Mouse (Mus musculus) hindbrain, embryonic 15.5 days (tissue): Measurements from ENCODE around the gene Rora. TPM values are rescaled to one million over a fixed set of nuclear protein-coding genes. Genes with fewer than 3 reads are reported as not detected.

Experiments used
- ATAC-seq: fragments of 200-750 bp; cut with Nextera tagmentation; 2 replicates; pipeline ENCODE4 v1.8.0; 2017; ENCODE audit warnings: low read depth, moderate number of reproducible peaks, moderate TSS enrichment; ENCODE audit not compliant: low FRiP score
- H3K27ac ChIP-seq: fragments of 300-500 bp; sonication (generic); replicated peaks from 2 replicates; pipeline ENCODE4 v1.5.1; 2015; ENCODE audit warnings: mild to moderate bottlenecking, inconsistent platforms
- H3K27me3 ChIP-seq: fragments of 300-500 bp; sonication (generic); 2 replicates; pipeline ENCODE4 v1.6.1; 2015; ENCODE audit warnings: control low read depth, inconsistent platforms
- H3K36me3 ChIP-seq: fragments of 300-500 bp; sonication (generic); 2 replicates; pipeline ENCODE4 v1.6.1; 2015; ENCODE audit warnings: control low read depth, inconsistent platforms
- H3K4me1 ChIP-seq: fragments of 300-500 bp; sonication (generic); replicated peaks from 2 replicates; pipeline ENCODE4 v1.6.1; 2015; ENCODE audit warnings: control low read depth, inconsistent platforms
- H3K4me2 ChIP-seq: fragments of 300-500 bp; sonication (generic); 2 replicates; pipeline ENCODE4 v1.6.1; 2015; ENCODE audit warnings: moderate library complexity, mild to moderate bottlenecking, inconsistent platforms
- H3K4me3 ChIP-seq: fragments of 300-500 bp; sonication (generic); 2 replicates; pipeline ENCODE4 v1.5.1; 2015; ENCODE audit warnings: mild to moderate bottlenecking, inconsistent platforms
- H3K9ac ChIP-seq: fragments of 300-500 bp; sonication (generic); 2 replicates; pipeline ENCODE4 v1.6.1; 2015; ENCODE audit warnings: inconsistent platforms
- H3K9me3 ChIP-seq: fragments of 300-500 bp; sonication (generic); 2 replicates; pipeline ENCODE4 v1.6.1; 2016; ENCODE audit warnings: control low read depth, inconsistent platforms
- WGBS: fragments of 180-500 bp; shearing (Covaris S2); methylation state at CpG from one replicate; pipeline ENCODE4 v1.1.7; 2015; 5-methylcytosine and 5-hydroxymethylcytosine counted together
- polyA plus RNA-seq: library from polyadenylated mRNA; unstranded; fragments of >200 nt; fragmentation: Nextera tagmentation; extraction: Ambion mirVana; gene quantifications from 2 replicates; pipeline ENCODE4 v1.2.1, GENCODE M21; 2015

Gene Rora
- polyA plus RNA-seq, 1 experiment from 2014 or later = 48.5 TPM

- Histone ChIP-seq H3K4me3 (no peak overlapping the region), H3K9ac (no peak overlapping the region), H3K36me3 (no peaks in the 10 kb centered on the region), H3K27me3 (no peaks in the 10 kb centered on the region), H3K4me2 (no peak overlapping the region), H3K4me1 (no peaks in the 10 kb centered on the region), H3K27ac (no peak overlapping the region), H3K9me3 (no peaks in the 10 kb centered on the region)
- ATAC-seq = no peak
- 67% methylated on average over 6 of the region's 6 CpGs for WGBS
These were observed 252.8 kb downstream of the Rora start for GRCm38 (mm10) chr9:68906361-68906883.

DNA sequence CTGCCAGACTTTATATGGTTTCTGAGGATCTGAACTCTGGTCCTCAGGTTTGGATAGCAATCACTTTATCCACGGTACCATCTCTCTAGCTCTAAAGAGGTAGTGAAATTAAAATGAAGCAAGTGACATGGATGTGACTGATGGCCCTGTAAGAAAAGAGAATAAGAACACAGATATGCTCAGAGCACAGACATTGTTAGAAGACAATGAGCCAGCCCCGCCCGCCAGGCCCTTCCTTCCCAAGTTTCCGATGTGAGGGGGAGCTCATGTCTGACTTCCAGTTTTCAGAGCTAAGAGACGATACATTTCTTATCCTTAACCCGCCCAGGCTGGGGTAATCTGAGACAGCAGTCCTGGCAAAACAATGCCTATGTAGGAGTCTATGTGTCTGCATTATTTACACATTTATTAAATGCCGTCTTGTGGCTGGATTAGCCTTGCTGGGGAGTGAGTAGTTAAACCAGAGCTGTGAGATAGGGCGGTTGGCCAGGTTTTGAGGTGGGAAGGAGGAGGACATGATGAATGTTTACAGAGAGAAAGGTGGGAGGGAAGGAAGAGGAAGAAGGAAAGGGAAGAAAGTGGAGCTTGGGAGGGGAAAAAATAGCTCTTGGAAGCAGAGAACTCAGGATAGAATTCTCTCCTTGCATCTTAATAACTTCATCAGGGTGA is 259.0 kb downstream of the Rora start:
- H3K36me3 ChIP-seq = no peaks in the 10 kb centered on the region
- ATAC-seq = no peak
- WGBS = 32% methylated on average over 8 of the region's 8 CpGs
- no peak overlapping the region for H3K4me3 ChIP-seq
- no peaks in the 10 kb centered on the region for H3K27me3 ChIP-seq
- peaks cover 19% of the 10 kb centered on the region for H3K4me1 ChIP-seq
- H3K4me2 ChIP-seq = no peak overlapping the region
- no peak overlapping the region for H3K27ac ChIP-seq
- H3K9me3 ChIP-seq = no peaks in the 10 kb centered on the region
- H3K9ac ChIP-seq = no peak overlapping the region

GRCm38 (mm10) chr9:68913191-68913697 is 259.7 kb downstream of the Rora start:
- H3K27me3 ChIP-seq = no peaks in the 10 kb centered on the region
- no peak overlapping the region for H3K4me2 ChIP-seq
- no peaks in the 10 kb centered on the region for H3K9me3 ChIP-seq
- WGBS = 53% methylated on average over 10 of the region's 10 CpGs
- H3K4me1 ChIP-seq = peaks cover 19% of the 10 kb centered on the region
- H3K4me3 ChIP-seq = no peak overlapping the region
- H3K9ac ChIP-seq = no peak overlapping the region
- H3K27ac ChIP-seq = no peak overlapping the region
- no peak for ATAC-seq
- H3K36me3 ChIP-seq = no peaks in the 10 kb centered on the region

GRCm38 (mm10) chr9:68914541-68915275 is 261.1 kb downstream of the Rora start:
- Histone ChIP-seq H3K9ac (no peak overlapping the region), H3K36me3 (no peaks in the 10 kb centered on the region), H3K9me3 (no peaks in the 10 kb centered on the region), H3K4me3 (no peak overlapping the region), H3K4me1 (peaks cover 19% of the 10 kb centered on the region), H3K27ac (no peak overlapping the region), H3K4me2 (no peak overlapping the region), H3K27me3 (no peaks in the 10 kb centered on the region)
- no peak for ATAC-seq
- WGBS = 94% methylated on average over 4 of the region's 4 CpGs

DNA sequence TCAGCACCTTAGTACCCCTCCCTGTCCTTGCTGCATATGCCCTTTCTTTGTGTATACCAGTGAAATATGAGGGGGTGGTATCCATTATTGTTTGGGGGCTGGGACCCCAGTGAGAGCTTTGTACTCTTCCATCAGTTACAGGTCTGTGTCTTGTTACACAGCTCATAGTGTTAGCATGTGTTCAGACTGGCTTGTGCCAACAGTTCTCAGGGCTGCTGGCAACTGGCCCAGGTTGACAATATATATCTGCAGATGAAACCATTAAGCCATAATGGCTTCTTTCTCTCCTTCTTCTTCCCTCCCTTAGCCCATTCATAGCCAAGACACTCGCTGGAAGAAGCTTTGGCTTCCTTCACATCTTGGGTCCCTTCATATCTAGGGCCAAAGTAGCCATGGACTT is 263.2 kb downstream of the Rora start:
- H3K9ac ChIP-seq = no peak overlapping the region
- peaks cover 19% of the 10 kb centered on the region for H3K4me1 ChIP-seq
- H3K4me3 ChIP-seq = no peak overlapping the region
- H3K27ac ChIP-seq = no peak overlapping the region
- H3K36me3 ChIP-seq = no peaks in the 10 kb centered on the region
- H3K4me2 ChIP-seq = no peak overlapping the region
- 54% methylated on average over 1 of the region's 1 CpGs for WGBS
- H3K9me3 ChIP-seq = no peaks in the 10 kb centered on the region
- no peak for ATAC-seq
- no peaks in the 10 kb centered on the region for H3K27me3 ChIP-seq

DNA sequence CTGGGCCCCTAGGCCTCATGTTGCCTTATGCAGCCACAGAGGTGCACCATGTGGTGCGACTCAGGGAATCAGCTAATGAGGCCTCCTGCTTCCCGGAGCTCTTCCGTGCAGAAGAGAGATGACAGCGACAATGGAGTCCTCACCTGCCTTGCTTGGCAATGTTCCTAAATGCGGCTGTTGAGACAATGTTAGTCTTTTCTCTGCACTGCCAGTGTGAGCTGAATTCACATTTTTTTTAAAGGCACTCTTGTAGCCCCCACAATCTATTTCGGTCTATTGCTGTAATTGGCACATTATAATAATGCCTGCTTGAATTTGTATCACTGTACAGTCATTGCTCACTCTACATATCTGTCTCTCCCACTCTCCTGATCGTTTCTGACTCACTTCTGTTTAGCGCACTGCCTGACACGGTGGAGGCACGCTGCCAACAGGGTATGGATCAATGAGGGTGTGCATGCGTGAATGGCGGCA is 269.6 kb downstream of the Rora start:
- H3K36me3 ChIP-seq = no peaks in the 10 kb centered on the region
- no peaks in the 10 kb centered on the region for H3K4me1 ChIP-seq
- no peak overlapping the region for H3K4me3 ChIP-seq
- ATAC-seq = no peak
- no peaks in the 10 kb centered on the region for H3K27me3 ChIP-seq
- WGBS = 45% methylated on average over 12 of the region's 12 CpGs
- H3K27ac ChIP-seq = no peak overlapping the region
- H3K9me3 ChIP-seq = no peaks in the 10 kb centered on the region
- no peak overlapping the region for H3K9ac ChIP-seq
- no peak overlapping the region for H3K4me2 ChIP-seq

GRCm38 (mm10) chr9:68926406-68926805 is 272.8 kb downstream of the Rora start:
- no peaks in the 10 kb centered on the region for H3K27me3 ChIP-seq
- no peak for ATAC-seq
- 92% methylated on average over 6 of the region's 6 CpGs for WGBS

DNA sequence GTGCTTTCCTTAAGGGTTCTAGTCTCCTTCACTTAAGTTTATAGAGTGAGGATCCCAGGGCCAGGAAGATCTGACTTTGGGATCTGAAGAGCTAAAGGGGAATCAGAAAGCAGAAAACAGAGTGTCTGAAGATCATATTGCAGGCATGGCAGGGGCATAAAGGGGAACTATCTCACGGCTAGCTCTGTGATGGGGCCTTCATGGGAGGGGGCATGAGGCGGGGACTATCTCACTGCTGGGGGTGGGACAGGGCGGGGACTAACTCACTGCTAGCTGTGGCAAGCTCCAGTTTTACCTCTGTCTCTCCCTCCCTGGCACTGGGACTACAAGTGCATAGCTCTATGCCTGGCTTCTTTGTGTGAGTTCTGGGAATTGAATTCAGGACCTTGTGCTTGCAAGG is 279.6 kb downstream of the Rora start:
- Histone ChIP-seq H3K4me1 (peaks cover 10% of the 10 kb centered on the region; the same call in 1 of the 2 replicates), H3K4me3 (no peak overlapping the region), H3K27me3 (no peaks in the 10 kb centered on the region), H3K27ac (no peak overlapping the region), H3K36me3 (no peaks in the 10 kb centered on the region), H3K9me3 (no peaks in the 10 kb centered on the region), H3K4me2 (no peak overlapping the region), H3K9ac (no peak overlapping the region)
- ATAC-seq = no peak
- 83% methylated on average over 3 of the region's 3 CpGs for WGBS

More at GRCm38 (mm10) chr9:68926406-68926805, 272.8 kb downstream of the Rora start:
- Histone ChIP-seq H3K36me3 (no peaks in the 10 kb centered on the region), H3K4me2 (no peak overlapping the region), H3K4me3 (no peak overlapping the region), H3K9ac (no peak overlapping the region), H3K9me3 (no peaks in the 10 kb centered on the region), H3K4me1 (peaks cover 5% of the 10 kb centered on the region; the same call in 1 of the 2 replicates), H3K27ac (no peak overlapping the region)

DNA sequence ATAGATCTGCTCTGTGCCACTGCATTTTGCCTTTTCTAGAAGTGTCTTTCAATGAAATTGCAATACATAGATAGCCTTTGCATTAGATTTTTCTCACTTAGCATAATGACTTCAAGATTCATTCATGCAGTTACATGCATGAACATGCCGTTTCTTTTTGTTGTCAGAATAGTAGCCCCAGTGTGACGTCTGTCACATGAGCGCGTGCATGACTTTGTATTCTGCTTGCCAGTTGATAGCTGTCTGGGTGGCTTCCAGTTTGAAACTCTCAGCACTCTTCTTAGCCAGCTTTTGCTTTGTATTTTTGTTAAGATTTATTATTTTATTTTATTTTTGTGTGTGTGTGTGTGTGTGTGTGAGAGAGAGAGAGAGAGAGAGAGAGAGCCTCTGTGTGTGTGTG is 280.7 kb downstream of the Rora start:
- no peaks in the 10 kb centered on the region for H3K36me3 ChIP-seq
- no peak overlapping the region for H3K9ac ChIP-seq
- peaks cover 10% of the 10 kb centered on the region; the same call in 1 of the 2 replicates for H3K4me1 ChIP-seq
- H3K27ac ChIP-seq = no peak overlapping the region
- H3K4me2 ChIP-seq = no peak overlapping the region
- no peak overlapping the region for H3K4me3 ChIP-seq
- H3K27me3 ChIP-seq = no peaks in the 10 kb centered on the region
- 43% methylated on average over 4 of the region's 4 CpGs for WGBS
- H3K9me3 ChIP-seq = no peaks in the 10 kb centered on the region
- ATAC-seq = no peak

DNA sequence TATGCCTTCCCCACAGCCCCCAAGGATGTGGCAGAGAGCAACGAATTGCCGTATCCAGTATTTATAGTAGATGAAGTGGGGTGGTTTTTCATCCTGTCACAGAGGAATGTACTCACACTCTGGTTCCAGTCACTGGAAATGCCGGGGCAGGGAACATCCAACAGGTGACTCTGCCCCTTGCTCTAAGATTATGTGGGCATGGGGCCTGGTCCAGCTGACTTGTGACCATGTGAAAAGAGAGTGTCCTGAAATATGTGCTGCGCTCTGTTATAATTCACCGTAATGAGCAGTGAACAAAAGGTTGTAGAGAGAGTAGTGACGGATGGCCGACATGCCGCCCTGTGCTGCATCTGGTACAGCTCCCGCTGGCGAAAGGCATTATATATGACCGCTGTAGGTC is 282.0 kb downstream of the Rora start:
- no peak for ATAC-seq
- no peak overlapping the region for H3K9ac ChIP-seq
- H3K9me3 ChIP-seq = no peaks in the 10 kb centered on the region
- H3K27me3 ChIP-seq = no peaks in the 10 kb centered on the region
- WGBS = 70% methylated on average over 11 of the region's 11 CpGs
- no peaks in the 10 kb centered on the region for H3K36me3 ChIP-seq
- no peak overlapping the region for H3K4me3 ChIP-seq
- peaks cover 9% of the 10 kb centered on the region; the same call in 1 of the 2 replicates for H3K4me1 ChIP-seq
- no peak overlapping the region for H3K27ac ChIP-seq
- H3K4me2 ChIP-seq = no peak overlapping the region

- 0 out of 2 replicates have a peak, but pooled peaks have one; percentile 51 for ATAC-seq
- no peaks in the 10 kb centered on the region for H3K36me3 ChIP-seq
- H3K4me1 ChIP-seq = peaks cover 17% of the 10 kb centered on the region
- H3K27me3 ChIP-seq = no peaks in the 10 kb centered on the region
- H3K4me2 ChIP-seq = no peak overlapping the region
- H3K27ac ChIP-seq = no peak overlapping the region
- WGBS = 52% methylated on average over 7 of the region's 7 CpGs
- H3K9me3 ChIP-seq = no peaks in the 10 kb centered on the region
- no peak overlapping the region for H3K4me3 ChIP-seq
- H3K9ac ChIP-seq = no peak overlapping the region
These were observed 287.5 kb downstream of the Rora start for GRCm38 (mm10) chr9:68941037-68941436.

GRCm38 (mm10) chr9:68942595-68943011 is 289.0 kb downstream of the Rora start:
- WGBS = 49% methylated on average over 4 of the region's 4 CpGs
- Histone ChIP-seq H3K4me3 (no peak overlapping the region), H3K4me2 (no peak overlapping the region), H3K27me3 (no peaks in the 10 kb centered on the region), H3K4me1 (peaks cover 20% of the 10 kb centered on the region), H3K9ac (no peak overlapping the region), H3K9me3 (no peaks in the 10 kb centered on the region), H3K36me3 (no peaks in the 10 kb centered on the region), H3K27ac (no peak overlapping the region)
- no peak for ATAC-seq
